Mouse (Mus musculus): ENCODE results near the gene Sde2. TPM values are rescaled to one million over a fixed set of nuclear protein-coding genes. Genes with fewer than 3 reads are reported as not detected.

The Sde2 gene
- polyA plus RNA-seq, 1 experiment from 2014 or later, result 36.7 TPM

DNA sequence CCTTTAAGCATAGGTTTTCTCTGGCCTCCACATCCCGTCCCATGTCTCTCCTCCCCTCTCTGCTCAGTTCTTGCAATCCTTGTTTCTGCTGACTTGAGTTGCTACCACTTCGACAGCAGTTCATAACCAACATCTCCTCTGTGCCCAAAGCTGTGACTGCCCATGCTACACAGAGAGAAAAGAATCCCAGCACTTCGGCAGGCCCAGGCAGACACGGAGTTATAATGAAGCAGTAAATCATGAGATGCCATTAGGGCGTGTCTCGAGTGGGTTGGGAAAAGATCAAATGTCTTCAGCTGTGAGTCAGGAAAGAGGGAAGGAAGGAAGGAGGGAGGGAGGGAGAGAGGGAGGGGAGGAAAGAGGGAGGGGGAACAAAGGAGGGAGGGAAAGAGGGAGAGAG is 12.9 kb upstream of the Sde2 start:
- no peak overlapping the region for H3K4me2 ChIP-seq (replicated peaks)
- H3K9ac ChIP-seq (replicated peaks), result no peak overlapping the region
- no peak overlapping the region for H3K27ac ChIP-seq (replicated peaks)
- H3K27me3 ChIP-seq, result no peaks in the 10 kb centered on the region
- H3K36me3 ChIP-seq, result no peaks in the 10 kb centered on the region
- no peak for ATAC-seq (ENCODE audit: low FRiP score, low read depth)
- H3K4me3 ChIP-seq, result no peak overlapping the region
- H3K4me1 ChIP-seq, result no peaks in the 10 kb centered on the region
- WGBS, result 76% methylated on average over 6 of the region's 6 CpGs
- no peaks in the 10 kb centered on the region for H3K9me3 ChIP-seq

DNA sequence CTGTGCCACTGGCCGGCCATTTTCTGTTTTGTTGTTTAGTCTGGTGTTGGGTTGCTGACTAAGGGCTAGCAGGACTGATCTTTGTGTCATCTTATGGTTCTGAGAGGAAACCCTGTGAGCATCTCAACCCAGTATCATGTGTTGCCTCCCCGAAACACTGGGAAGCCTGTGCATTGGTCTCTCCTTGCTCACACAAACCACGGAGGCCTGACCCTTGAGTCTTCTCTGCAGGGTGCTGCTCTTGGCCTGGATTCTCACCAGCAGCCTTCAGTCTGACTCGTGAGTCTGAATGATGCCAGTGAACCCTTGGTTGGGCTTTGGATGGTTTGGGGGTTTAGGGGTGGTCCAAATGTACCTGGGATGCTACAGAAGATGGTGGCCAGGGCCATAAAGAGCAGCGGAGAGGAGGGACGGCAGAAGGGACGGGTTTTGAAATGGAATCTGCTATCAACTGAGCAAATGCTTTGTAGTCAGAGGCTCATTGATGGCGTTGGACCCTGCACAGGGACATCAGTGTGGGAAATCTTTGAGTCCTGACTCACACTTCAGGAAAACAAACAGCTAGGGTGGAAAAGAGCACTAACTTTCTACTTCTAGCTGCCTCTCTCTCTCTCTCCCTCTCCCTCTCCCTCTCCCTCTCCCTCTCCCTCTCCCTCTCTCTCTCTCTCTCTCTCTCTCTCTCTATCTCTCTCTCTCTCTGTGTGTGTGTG is 11.6 kb upstream of the Sde2 start:
- no peak overlapping the region for H3K4me2 ChIP-seq (replicated peaks)
- no peaks in the 10 kb centered on the region for H3K27me3 ChIP-seq
- no peaks in the 10 kb centered on the region for H3K9me3 ChIP-seq
- H3K4me3 ChIP-seq, result no peak overlapping the region
- no peak for ATAC-seq (ENCODE audit: low FRiP score, low read depth)
- no peaks in the 10 kb centered on the region for H3K36me3 ChIP-seq
- H3K27ac ChIP-seq (replicated peaks), result no peak overlapping the region
- no peak overlapping the region for H3K9ac ChIP-seq (replicated peaks)
- WGBS, result 75% methylated on average over 8 of the region's 8 CpGs
- no peaks in the 10 kb centered on the region for H3K4me1 ChIP-seq

DNA sequence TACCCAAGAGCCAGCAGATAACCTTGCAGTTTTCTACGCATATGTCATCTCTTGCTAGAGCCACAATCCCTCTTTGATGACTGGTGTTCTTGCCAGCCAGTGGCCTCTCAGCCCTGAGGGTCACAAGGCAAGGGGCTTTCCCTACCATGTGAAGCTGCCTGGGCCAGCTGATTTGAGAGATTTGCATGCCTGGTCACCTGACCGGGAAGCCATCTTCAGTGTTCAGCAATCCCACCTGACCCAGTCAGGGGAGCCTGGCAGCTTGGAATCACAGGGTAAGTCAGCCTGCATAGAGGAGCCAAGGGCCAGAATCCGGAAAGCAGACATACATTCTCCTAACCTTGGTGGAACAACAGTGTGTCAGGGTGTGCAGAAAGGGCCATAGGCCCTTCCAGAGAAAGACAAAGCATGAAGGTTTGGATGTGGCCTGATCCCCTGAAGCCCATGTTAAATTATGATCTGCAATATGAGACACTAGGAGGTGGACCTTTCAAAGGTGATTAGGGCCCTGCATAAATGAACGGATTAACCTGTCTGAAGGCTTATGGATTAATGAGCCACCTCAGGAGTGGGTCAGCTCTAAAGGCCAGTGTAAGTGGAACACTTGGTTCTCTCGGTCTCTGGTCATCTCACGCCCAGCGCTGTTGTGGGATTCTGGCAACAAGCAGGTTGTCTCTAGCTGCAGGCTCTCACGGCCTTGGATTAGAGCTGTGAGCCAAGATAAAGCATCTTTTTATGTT is 9.2 kb upstream of the Sde2 start:
- no peak for ATAC-seq (ENCODE audit: low FRiP score, low read depth)
- no peaks in the 10 kb centered on the region for H3K27me3 ChIP-seq
- H3K36me3 ChIP-seq, result no peaks in the 10 kb centered on the region
- H3K4me1 ChIP-seq, result no peaks in the 10 kb centered on the region
- H3K4me2 ChIP-seq (replicated peaks), result no peak overlapping the region
- no peak overlapping the region for H3K9ac ChIP-seq (replicated peaks)
- H3K4me3 ChIP-seq, result no peak overlapping the region
- no peaks in the 10 kb centered on the region for H3K9me3 ChIP-seq
- 86% methylated on average over 8 of the region's 8 CpGs for WGBS
- no peak overlapping the region for H3K27ac ChIP-seq (replicated peaks)

DNA sequence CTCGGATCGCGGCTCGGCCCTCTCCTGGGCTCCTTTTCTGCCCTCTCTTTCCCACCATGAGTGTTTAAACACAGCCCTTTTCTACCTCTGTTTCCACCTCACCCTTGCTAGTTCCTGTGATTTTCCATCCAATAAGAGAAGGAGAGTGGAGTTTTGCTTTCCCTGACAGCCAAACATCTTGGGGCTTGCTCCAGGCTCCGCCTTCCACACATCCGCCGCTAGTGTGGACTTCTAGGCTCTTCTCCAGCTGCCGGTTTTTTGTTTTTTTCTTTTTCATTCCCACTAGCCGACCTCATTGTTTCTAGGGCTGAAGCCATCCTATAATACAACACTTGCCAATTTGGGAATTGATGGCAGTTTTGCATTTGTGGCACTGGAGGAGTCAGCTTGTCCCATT is 2.8 kb upstream of the Sde2 start:
- Histone ChIP-seq H3K9me3 (no peaks in the 10 kb centered on the region), H3K9ac (replicated peaks) (peak overlapping the region; percentile 43), H3K36me3 (no peaks in the 10 kb centered on the region), H3K27ac (replicated peaks) (peak overlapping the region; percentile 91), H3K4me2 (replicated peaks) (peak overlapping the region; percentile 50), H3K4me3 (peak overlapping the region; percentile 24), H3K4me1 (peaks cover 44% of the 10 kb centered on the region), H3K27me3 (no peaks in the 10 kb centered on the region)
- ATAC-seq (ENCODE audit: low FRiP score, low read depth), result peak; percentile 17; the same call in 1 of the 2 replicates
- WGBS, result 0% methylated on average over 9 of the region's 9 CpGs

DNA sequence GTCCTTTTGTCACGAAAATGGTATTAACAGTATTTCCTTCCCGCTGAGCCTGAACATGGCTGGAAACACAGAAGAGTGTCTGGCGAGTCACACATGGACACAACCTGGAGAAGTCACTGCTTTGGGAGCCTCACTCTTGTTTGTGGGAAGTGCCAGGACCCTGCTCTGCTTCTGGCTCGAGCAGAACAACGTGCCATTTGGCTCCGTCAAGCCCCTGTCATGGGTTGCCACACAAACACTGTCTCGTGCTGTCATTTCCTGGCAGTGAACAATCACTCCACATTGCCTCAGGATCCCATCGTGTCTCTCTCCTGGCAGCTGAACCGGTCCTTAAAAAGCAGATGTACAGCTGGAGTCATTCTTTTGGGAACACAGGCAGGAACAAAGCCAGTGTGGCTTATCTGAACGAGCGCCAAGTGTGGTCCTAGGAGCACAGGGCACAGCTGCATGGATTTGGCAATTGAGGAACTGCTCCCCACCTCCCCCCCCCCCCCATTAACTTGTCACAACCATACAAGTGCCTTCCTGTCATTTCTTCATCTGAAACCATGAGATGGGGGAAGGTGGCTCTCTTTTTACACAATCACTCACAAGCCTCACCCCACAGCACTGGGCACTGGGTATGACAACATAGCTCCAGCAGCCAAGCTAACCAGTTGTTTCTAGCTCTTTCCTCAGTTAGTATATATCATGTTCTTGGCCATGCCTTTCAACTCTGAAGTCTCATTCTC is 2.3 kb upstream of the Sde2 start:
- 0 out of 2 replicates have a peak, but pooled peaks have one; percentile 6 for ATAC-seq (ENCODE audit: low FRiP score, low read depth)
- Histone ChIP-seq H3K4me3 (peak overlapping the region; percentile 24), H3K4me2 (replicated peaks) (peak overlapping the region; percentile 50), H3K9me3 (no peaks in the 10 kb centered on the region), H3K4me1 (peaks cover 44% of the 10 kb centered on the region), H3K27me3 (no peaks in the 10 kb centered on the region), H3K27ac (replicated peaks) (peak overlapping the region; percentile 91), H3K36me3 (no peaks in the 10 kb centered on the region), H3K9ac (replicated peaks) (peak overlapping the region; percentile 43)
- WGBS, result 20% methylated on average over 11 of the region's 11 CpGs

DNA sequence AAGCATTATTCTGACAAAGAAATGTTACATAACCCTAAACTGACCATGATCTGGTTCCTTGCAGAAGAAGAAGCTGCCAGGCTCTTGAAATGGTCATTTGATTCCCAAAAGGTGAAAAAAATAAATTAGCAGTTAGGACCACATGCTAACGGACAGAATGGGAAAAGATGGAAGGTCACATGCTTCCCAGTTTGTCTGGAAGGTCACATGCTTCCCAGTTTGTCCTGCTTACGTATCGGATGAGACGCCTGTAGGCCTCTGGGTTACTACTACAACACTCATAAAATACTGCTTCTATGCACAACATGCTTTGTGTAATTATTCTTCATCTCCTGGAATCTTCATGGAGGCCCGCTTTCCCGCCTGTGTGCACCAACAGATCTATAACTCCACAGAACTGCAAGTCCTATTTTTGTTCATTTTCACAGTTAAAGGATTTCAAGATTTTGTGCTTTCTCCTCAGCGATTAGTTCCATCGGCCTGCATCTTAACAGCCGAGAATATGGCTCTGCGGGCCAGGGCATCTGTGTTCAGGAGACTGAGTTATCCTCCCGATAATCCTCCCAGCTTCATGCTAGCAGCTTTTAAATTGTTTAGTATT is 1.1 kb upstream of the Sde2 start:
- Histone ChIP-seq H3K4me2 (replicated peaks) (peak overlapping the region; percentile 72), H3K4me1 (peaks cover 44% of the 10 kb centered on the region), H3K27me3 (no peaks in the 10 kb centered on the region), H3K4me3 (peak overlapping the region; percentile 77), H3K36me3 (no peaks in the 10 kb centered on the region), H3K9ac (replicated peaks) (peak overlapping the region; percentile 70), H3K27ac (replicated peaks) (peak overlapping the region; percentile 99), H3K9me3 (no peaks in the 10 kb centered on the region)
- no peak for ATAC-seq (ENCODE audit: low FRiP score, low read depth)
- 30% methylated on average over 11 of the region's 11 CpGs for WGBS

DNA sequence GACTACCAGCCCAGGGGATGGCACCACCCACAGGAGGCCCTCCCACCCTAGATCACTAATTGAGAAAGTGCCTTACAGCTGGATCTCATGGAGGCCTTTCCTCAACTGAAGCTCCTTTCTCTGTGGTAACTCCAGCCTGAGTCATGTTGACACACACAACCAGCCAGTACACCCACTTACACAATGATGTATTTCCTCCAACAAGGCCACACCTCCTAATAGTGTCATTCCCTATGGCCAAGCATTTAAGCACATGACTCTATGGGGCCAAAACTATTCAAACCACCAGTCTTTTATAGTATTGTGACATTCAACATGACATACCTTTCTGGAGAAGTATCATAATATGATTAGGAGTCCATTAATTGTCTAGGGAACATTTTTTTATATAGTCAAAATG is 7.8 kb downstream of the Sde2 start:
- Histone ChIP-seq H3K27me3 (no peaks in the 10 kb centered on the region), H3K4me2 (replicated peaks) (no peak overlapping the region), H3K9me3 (no peaks in the 10 kb centered on the region), H3K4me1 (no peaks in the 10 kb centered on the region), H3K9ac (replicated peaks) (no peak overlapping the region), H3K27ac (replicated peaks) (no peak overlapping the region), H3K36me3 (peaks cover 68% of the 10 kb centered on the region), H3K4me3 (no peak overlapping the region)
- ATAC-seq (ENCODE audit: low FRiP score, low read depth), result no peak

DNA sequence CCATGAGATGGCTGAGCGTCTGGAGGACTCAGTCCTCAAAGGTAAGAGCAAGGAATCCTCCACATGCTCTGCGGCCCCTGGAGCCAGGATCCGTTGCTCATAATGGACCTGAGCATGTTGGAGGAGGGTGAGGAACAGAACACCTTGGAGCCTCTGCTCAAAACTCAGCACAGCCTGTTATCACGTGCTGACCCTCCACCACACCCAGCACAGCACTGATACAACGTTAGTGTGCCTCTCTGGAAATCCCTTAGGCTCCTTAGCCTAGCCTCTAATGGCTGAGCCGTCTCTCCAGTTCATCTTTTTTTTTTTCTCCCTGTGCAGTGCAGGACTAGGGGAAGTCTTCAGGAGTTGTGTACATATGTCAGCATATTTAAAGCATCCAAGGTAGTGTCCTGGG is 9.1 kb downstream of the Sde2 start:
- no peak overlapping the region for H3K27ac ChIP-seq (replicated peaks)
- 89% methylated on average over 6 of the region's 6 CpGs for WGBS
- H3K4me2 ChIP-seq (replicated peaks), result no peak overlapping the region
- no peak overlapping the region for H3K4me3 ChIP-seq
- peaks cover 79% of the 10 kb centered on the region for H3K36me3 ChIP-seq
- no peaks in the 10 kb centered on the region for H3K27me3 ChIP-seq
- no peaks in the 10 kb centered on the region for H3K4me1 ChIP-seq
- ATAC-seq (ENCODE audit: low FRiP score, low read depth), result no peak
- no peaks in the 10 kb centered on the region for H3K9me3 ChIP-seq
- no peak overlapping the region for H3K9ac ChIP-seq (replicated peaks)

DNA sequence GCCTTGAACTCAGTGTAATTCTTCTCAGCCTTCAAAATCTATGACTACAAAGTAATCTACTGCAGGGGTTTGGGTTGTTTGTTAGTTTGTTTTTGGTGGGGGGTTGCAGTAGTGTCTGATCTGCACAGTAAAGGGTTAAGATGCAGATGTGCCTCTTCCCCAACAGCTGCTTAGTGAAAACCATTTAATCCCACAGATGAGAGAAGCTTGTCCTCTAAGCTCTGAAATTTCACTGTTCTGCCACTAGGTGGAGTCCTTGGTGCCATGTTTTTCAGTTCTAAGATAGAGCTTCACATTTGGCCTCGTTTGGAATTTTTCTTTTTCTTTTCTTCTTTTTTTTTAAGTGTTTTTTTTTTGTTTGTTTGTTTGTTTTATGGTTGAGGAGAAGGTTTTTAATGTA is 12.7 kb downstream of the Sde2 start:
- no peaks in the 10 kb centered on the region for H3K4me1 ChIP-seq
- H3K4me3 ChIP-seq, result no peak overlapping the region
- 55% methylated on average over 1 of the region's 1 CpGs for WGBS
- no peaks in the 10 kb centered on the region for H3K27me3 ChIP-seq
- H3K9ac ChIP-seq (replicated peaks), result no peak overlapping the region
- ATAC-seq (ENCODE audit: low FRiP score, low read depth), result no peak
- H3K36me3 ChIP-seq, result peaks cover 85% of the 10 kb centered on the region
- H3K4me2 ChIP-seq (replicated peaks), result no peak overlapping the region
- no peaks in the 10 kb centered on the region for H3K9me3 ChIP-seq
- H3K27ac ChIP-seq (replicated peaks), result no peak overlapping the region

DNA sequence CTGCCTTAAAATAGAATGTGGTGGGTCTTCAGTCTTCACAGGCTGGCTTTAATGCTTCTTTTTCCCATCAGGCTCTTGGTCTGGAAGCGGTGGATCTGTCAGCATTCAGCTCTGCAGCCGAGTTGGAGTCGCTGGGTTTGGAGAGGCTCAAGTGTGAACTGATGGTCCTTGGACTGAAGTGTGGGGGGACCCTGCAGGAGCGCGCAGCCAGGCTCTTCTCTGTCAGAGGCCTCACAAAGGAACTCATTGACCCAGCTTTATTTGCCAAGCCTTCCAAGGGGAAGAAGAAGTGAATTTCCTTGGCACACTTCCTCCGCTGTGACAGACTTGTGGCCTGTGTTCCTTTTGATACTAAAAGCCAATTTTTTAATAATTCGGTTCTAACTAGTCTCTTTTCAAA is 15.1 kb downstream of the Sde2 start:
- Histone ChIP-seq H3K9me3 (no peaks in the 10 kb centered on the region), H3K9ac (replicated peaks) (no peak overlapping the region), H3K27me3 (no peaks in the 10 kb centered on the region), H3K4me1 (no peaks in the 10 kb centered on the region), H3K27ac (replicated peaks) (no peak overlapping the region), H3K36me3 (peaks cover 68% of the 10 kb centered on the region), H3K4me3 (no peak overlapping the region), H3K4me2 (replicated peaks) (no peak overlapping the region)
- ATAC-seq (ENCODE audit: low FRiP score, low read depth), result no peak
- 97% methylated on average over 7 of the region's 7 CpGs for WGBS

DNA sequence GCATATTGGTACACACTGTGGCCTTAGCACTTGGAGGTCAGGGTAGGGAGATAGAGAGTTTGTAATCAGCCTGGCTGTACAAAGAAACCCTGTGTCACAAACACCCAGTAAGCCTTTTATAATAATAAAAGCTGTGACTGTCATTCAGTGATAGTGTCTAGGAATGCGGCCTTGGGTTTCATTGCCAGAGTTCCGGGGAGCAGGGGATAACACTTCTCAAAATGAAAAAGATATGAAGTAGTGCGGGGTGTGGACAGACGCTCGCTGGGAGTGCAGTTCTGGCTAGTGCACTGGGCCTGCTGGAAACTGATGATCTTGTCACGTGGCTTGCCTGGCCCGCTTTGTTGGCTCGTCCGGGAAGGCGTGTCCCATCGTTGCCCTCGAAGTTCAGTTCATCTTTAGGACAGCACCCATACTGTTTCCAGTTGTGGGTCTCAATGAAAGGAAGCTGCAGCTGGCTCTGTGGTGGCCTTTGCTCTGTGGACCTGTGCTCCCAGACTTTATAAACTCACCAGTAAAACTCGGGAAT is 19.3 kb downstream of the Sde2 start:
- WGBS, result 76% methylated on average over 13 of the region's 13 CpGs
- Histone ChIP-seq H3K27me3 (no peaks in the 10 kb centered on the region), H3K4me3 (no peak overlapping the region), H3K9me3 (no peaks in the 10 kb centered on the region), H3K4me2 (replicated peaks) (no peak overlapping the region), H3K4me1 (no peaks in the 10 kb centered on the region), H3K27ac (replicated peaks) (no peak overlapping the region), H3K36me3 (peaks cover 33% of the 10 kb centered on the region), H3K9ac (replicated peaks) (no peak overlapping the region)
- no peak for ATAC-seq (ENCODE audit: low FRiP score, low read depth)

Measured in midbrain, embryonic 12.5 days (tissue).